Mouse (Mus musculus): ENCODE results near the gene Rras.
"Not testable (repeated sequence)": the region's sequence is repeated elsewhere in the genome, so short reads cannot be mapped to it uniquely, and the experiment has no call there.

Rras gene

DNA sequence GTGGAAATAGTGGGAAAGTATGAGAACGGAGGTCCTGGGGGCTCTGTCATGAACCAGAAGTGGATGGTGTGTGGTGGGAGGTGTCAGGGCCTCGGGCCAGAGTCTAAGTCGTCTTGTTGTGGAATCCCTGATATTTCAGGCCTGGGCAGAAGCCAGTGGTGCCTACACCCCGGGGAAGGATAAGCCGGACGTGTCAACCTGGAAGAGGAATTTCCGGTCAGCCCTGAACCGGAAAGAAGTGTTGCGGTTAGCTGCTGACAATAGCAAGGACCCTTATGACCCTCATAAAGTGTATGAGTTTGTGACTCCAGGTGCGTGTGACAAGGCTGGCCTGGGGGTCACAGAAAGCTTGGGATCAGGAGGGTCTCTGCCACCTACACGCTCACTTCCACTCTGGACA, 18.0 kb upstream of the Rras start:
- no peak for DNase-seq (ENCODE audit: low spot score in 2 of 2)

DNA sequence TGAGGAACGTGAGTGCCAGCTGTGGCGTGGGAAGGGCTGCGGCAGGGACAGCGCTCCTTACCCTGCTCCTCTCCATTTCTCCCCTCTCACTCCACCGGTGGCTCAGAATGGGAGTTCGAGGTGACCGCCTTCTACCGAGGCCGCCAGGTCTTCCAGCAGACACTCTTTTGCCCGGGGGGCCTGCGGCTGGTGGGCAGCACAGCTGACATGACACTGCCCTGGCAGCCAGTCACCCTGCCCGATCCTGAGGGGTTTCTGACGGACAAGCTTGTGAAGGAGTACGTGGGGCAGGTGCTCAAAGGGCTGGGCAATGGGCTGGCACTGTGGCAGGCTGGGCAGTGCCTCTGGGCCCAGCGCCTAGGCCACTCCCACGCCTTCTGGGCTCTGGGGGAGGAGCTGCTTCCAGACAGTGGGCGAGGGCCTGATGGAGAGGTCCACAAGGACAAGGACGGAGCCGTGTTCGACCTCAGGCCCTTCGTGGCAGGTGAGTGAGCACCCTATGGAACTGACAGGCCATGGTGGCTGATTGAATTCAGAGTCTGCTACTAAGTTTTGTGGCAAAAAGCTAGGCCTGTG, 17.1 kb upstream of the Rras start:
- no peak for DNase-seq (ENCODE audit: low spot score in 2 of 2)

DNA sequence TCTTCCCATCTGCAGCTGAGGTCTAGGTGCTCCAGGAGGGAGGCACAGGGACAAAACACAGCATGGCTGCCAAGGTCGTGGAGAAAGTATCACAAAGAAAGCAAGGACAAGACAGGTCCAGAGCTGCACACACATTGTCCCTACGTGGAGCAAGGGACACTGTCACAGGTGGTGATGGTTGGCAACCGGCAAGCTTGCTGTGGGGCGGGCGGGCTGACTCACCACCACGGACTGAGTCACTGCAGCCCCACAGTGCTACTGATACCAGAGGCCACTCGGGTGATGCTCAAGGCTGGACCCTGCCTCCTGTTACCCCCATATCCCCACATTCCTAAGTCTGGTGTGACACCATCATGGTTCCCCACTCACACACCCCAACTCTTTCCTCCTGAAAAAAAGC, 15.3 kb upstream of the Rras start:
- no peak for DNase-seq (ENCODE audit: low spot score in 2 of 2)

DNA sequence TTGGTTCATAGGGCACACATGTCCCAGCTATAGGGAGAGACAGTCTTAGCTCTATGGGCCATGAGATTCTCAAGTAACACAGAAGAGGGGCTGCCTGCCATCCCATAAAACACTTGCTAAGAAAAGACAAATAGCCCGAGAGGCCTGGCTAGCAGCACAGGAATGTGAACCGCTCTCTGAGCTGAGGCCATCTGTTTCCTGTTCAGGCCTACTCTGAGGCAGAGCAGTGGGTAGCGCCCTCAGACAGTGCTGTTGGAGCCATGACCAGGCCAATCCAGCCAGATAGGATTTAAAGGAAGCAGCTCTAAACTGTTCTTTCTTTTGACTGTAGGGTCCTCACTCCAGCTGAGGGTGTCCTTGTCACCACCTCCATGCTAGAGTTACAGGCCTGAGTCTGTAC, 13.2 kb upstream of the Rras start:
- DNase-seq (ENCODE audit: low spot score in 2 of 2), result no peak

DNA sequence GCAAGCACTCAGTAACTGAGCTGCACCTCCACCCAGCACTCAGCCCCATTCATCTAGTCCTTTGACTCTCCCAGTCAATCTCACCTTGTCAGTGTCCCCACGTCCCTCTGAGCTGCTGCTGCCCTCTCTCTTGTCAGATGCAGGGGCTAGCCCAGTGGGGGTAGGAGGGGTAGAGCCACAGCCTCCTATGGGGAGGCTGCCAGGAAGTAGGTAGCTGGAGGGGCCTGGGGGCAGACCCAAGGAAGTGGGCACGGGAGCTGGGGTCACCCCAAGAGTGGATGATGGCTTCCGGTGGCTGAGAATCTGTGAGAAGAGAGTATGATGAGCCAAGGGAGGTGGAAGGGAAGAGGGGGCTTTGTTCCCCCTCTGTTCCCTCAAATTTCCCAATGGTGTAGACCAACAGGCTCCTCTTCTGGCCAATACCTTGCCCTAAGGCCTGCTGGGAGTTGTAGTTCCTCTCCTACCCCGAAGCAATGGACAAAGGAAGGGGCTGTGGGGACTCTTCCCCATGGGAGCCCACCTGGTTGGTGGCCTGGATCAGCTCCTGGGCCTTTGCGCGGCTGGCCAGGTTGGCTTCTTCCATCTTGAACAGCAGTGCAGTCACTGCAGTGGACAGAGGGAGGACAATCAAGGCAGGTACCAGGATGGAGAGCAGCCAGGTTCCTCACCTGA, 12.3 kb upstream of the Rras start:
- DNase-seq (ENCODE audit: low spot score in 2 of 2), result no peak

DNA sequence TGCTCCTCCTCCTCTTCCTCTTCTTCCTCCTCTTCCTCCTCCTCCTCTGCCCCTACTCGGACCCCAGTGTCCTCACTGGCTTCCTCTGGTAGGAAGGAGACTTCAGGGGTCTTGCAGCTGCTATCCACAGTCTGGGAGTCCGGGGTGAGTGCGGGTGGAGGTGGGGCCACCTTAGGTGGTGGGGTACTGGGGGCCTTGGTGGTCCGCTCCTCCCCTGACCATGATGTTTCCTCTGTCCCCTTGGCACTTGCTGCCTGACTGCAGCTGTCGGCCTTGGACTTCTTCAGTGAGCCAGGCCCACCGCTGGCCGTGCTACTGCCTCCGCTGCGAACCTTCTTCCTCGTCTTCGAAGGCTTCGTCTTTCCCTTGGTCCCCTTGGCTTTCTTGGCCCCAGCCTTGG, 11.3 kb upstream of the Rras start:
- DNase-seq (ENCODE audit: low spot score in 2 of 2), result no peak

DNA sequence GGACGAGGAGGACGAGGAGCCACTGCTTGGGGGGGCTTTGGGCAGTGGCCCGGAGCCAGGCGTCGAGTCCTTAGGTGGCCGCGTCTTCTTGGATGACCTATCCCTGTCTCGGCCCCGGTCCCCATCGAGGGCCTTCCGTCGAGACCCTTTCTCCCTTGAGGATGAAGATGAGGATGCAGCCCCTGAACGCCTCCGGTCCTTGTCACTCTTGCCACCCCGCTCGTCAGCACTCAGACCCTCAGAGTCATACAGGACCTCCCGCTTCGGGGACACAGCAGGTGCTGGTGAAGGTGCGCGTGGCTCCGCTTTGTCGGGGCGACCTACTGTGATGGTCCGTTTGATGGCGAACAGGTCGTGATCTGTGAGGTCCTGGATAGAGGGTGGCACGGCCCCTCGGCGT, 10.6 kb upstream of the Rras start:
- no peak for DNase-seq (ENCODE audit: low spot score in 2 of 2)

DNA sequence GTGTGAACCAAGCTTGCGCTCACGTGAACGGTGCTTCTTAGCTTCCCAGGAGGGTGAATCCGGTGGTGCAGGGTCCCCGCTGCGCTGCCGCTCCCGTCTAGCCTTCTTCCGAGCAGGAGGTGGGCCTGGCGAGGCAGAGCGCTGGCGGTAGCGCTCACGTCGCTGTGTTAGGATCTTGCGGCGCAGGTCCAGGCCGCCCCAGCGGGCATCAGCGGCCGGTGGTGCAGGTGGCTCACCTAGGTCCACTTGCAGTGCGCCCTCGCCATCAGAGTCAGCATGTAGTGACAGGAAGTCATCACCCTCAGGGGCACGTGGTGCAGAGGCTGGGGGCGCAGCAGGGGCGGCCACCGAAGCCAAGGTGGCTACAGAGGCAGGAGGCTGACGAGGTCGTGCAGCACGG, 9.9 kb upstream of the Rras start:
- DNase-seq (ENCODE audit: low spot score in 2 of 2), result no peak

DNA sequence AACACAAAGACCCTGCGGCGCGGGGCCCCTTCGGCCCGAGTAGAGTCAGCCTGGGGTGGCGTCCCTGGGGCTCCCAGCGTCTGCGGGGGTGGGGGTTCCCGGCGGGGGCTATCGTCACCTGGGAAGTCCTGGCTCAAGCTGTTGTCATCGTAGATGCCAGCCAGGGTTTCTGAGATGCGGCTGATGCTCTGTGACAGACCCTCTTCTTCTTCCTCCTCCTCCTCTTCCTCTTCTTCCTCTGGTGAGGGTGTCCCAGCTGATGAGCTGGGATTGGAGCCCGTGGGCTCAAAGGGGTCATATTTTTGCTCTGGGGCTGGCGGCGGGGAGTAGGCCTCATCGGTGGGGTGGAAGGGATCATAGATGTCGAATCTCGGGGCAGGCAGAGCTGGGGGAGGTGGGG, 9.3 kb upstream of the Rras start:
- no peak for DNase-seq (ENCODE audit: low spot score in 2 of 2)

DNA sequence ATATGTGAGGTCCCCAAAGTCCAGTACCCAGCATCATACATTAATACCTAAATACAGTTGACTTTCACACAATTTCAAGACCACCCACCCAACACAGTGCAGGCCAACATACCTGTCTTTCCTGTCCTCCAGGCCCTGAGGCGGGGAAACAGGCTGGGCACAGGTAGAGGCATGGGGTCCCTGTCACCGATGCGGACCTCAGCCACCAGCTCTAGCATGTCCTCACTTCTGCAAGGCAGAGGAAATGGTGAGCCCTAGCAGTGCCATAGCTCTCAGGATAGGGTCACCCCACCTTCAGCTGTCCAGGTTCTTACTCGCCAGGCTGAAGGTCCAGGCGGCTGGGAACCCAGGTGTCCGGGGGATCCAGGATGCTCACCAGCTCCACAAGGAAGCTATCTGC, 5.8 kb upstream of the Rras start:
- DNase-seq (ENCODE audit: low spot score in 2 of 2), result no peak

DNA sequence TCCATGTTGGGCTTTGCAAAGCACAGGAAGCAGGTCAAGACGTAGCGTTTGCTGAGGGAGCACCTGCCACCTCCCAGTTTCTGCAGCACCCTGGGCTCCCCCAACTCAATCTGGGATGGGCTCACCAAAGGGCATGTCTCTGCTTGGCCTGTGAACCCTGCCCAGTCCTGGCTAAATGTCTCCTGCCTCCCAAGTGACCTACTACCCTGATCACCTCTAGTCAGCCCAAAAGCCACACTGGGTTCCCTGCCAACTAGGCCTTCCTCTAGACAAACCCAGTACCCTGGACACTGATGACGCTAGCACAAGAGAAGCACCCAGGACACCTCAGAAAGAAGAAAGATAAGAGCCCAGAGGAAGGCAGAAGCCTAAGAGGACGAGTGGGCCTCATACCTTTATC, 4.9 kb upstream of the Rras start:
- DNase-seq (ENCODE audit: low spot score in 2 of 2), result no peak

DNA sequence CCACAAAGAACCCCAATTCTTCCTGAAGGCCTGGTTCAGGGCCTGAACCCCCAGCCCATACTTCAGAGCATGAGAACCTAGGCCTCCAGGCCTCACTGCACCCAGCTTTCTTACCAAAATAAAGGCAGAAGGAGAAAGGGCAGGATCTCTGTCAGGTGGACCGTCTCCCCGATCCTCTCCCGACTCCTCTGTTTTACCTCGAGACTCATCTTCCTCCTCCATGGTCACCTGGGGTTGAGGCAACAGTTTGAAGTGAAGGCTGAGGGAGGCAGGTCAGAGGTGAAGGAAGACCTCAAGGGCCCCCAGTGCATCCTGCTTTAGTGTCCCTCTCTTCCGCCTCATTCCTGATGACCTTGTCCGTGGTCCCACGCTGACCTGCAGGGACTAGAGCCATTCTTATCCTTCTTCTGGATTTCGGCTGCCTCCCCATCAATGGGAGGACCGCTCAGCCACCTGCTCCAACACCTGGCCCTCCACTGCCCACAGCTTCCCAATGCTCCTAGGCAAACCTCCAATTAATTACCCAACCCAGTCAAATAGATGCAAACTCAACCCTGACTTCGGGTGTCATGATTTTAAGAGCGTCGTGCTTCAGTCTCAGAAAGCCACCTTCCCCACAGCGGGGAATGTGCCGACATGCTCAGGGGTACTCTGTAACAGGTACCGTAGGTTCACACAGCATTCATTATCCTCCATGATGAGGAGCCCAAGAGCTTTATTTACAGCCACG, 4.2 kb upstream of the Rras start:
- DNase-seq (ENCODE audit: low spot score in 2 of 2), result no peak

DNA sequence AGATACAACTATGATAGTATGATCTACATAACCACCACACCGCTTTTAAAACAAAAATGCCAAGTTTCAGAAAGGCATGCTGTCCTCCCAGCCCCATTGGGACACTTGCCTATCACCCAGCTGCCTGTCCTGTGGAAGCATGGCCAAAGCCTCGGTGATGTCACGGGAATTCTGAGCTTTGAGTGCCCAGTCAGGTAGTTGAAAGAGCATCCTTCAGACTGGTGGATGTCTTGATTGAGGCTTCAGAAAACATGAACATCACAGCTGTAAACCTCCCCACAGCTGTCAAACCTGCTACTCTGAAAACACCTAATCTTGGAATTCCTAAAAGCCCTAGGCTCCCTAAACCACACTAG, 3.7 kb upstream of the Rras start:
- DNase-seq (ENCODE audit: low spot score in 2 of 2), result no peak

DNA sequence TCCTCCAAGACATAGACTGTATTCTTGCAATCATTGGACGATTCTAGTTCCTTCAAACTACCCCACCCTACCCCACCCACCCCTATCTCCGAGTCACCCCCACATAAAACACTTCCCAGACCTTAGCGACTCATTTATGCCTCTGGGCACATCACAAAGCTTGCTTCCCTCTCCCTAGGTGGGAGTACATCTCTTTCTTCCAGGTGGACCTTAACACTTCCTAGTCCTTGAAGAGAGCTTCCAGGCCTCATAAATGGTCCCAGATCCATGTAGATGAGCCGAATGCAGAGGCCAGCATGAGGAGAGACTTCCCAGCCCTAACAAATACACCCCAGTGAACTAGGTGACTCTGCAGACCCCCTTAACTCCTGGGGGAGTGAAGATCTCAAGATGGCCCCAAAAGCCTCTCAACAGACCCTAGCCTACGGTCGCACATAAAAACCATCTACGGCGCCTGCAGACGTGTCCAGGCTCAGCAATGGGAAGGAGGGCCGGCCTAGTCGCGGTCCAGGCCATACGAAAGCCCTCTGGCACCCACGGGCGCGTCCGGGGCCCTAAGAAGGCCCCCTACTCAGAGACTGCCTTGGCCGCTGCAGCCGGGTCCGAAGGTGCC, 2.3 kb upstream of the Rras start:
- no peak for DNase-seq (ENCODE audit: low spot score in 2 of 2)

DNA sequence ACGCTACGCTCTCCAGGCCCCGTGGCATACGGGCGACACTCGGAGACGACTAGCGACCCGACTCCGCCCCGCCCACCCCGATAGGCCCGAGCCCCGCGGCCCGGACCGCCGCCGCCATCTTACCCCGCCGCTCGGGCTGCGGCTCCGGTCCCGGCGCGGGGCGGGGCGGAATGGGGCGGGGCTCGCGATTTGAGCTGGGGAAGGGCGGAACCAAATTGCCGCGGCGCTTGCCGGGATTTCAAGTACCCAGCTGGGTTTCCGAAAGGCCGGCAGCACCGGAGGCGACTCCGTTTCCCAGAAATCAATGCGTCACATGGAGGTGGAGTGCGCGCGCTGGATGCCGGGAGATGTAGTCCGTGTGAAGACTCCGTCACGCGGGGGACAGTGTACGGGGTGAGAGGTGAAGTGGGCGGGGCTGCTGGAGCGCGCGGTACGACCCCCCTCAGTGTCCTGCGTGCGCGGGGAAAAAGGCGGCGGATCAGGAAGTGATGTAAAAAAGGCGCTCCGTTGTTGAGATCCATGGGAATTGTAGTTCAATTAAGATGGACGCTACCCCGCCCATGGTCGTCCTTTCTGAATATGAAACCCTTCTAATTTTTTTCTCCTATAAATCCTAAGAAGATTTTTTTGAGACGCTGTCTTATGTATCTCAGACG, 1.7 kb upstream of the Rras start, which contains the start of gene Scaf1:
Gene Scaf1 (minus strand): TSS at position 407 of the 656 bp plus-strand sequence.
- DNase-seq (ENCODE audit: low spot score in 2 of 2), result peak; percentile 99 to 100

DNA sequence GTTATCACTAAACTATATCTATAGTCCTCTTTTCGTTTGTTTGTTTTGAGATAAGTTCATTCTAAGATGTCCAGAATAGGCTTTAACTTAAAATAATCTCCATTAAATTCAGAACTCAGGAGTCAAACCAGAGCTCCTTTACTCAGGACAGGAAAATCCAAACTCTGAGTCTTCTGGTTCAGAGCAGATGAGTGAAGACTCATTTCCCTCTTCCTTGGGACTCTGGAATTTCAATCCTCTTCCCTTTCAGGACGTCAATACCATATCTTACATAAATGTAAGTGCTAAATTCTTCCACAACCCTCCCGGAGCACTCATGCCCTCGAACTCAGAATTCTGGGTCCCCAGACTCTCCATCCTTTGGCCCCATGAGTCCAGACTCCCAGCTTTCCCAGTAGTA, 1.0 kb upstream of the Rras start:
- DNase-seq (ENCODE audit: low spot score in 2 of 2), result no peak

DNA sequence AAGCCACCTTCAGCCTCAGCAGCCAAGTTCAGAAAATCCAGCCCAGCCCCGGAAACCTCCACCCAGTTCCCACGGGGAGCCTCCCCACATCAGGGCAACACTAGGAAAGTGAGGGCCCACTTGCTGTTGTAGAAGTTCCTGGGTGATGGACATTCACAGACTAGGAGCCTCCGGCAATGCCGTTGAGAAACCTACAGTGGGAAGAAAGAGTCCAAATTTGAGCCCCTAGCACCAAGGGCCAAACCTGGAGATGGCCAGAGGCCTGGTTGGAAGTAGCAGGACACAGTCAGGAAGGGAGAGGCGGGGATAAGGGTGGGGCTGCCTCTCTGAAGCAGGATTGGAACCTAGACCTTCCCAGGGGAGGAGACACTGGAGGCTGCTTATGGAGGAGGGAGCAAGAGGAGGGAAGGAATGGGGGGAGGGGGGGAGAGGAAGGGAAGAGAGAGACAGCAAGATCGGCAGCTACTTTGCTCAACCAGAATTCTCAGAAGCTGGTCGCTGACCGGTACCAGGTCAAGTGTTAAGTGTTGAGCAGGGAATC, 1.3 kb downstream of the Rras start:
- no peak for DNase-seq (ENCODE audit: low spot score in 2 of 2)

DNA sequence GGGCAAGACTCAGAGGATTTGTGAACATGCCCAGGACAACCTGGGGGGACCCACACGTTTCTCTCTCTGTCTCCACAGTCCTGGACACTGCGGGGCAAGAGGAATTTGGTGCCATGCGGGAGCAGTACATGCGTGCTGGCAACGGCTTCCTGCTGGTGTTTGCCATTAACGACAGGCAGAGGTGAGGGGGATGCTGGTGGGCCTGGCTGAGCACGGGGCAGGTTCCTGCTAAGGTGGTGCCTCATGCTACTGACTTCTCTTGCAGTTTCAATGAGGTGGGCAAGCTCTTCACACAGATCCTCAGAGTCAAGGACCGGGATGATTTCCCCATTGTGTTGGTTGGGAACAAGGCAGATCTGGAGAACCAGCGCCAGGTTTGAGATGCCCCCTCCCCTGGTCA, 2.5 kb downstream of the Rras start:
- DNase-seq (ENCODE audit: low spot score in 2 of 2), result no peak

DNA sequence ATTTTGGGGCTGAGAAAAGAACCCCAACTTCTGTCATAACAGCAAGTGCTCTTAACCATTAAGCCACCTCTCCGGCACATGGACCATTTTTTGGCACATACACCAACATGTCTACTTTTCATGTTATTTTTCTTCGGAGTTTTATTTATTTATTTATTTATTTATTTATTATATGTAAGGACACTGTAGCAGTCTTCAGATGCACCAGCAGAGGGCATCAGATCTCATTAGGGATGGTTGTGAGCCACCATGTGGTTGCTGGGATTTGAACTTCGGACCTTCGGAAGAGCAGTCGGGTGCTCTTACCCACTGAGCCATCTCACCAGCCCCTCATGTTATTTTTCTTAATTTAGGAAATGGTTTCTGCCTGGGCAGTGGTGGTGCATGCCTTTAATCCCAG, 6.0 kb downstream of the Rras start:
- DNase-seq (ENCODE audit: low spot score in 2 of 2), result not testable (repeated sequence)

DNA sequence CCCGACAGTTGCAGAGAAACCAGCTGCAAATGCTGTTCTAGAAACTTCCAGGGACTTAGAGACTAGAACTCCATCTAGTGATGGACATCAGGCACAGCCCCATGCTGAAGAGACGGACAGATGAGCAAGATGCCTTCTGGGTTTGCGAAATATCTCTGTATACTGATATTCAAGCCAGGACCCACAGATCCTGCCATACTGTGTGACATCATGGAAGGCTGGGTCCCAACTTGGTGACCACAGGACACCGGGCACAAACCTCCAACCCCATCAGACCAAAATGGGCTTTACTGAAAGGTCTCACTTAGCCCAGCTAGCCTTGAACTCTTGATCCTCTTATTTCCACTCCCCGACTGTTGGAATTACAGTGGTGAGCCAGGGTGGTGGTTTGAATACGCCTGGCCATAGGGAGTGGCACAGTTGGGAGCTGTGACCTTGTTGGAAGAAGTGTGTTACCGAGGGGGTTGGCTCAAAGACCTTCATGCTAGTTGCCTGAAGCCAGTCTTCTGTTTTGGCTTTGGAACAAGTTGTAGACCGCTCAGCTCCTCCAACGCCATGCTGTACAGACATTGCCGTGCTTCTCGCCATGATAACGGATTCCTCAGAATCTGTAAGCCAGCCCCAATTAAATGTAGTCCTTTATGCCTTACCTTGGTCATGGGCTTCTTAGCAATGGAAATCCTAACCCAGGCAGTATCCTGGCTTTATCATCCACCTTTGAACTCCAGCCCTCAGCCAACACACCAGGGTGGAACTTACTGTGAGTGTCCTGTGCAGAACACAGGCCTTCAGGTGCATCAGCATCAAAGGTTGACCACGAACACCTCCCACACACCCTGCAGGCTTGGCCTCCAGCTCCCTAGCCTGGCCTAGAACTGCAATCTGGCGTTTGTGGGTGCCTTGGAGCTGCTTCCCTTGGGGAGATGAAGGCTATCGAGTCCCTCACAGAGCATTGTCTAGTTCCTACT, 6.8 kb downstream of the Rras start:
- no peak for DNase-seq (ENCODE audit: low spot score in 2 of 2)

Measured in spleen, postnatal 36 days (tissue).